Mouse (Mus musculus) liver, adult 2 months (tissue): ENCODE data around the gene F2r. TPM values are rescaled to one million over a fixed set of nuclear protein-coding genes. Genes with fewer than 3 reads are reported as not detected.

Experiments used
- DNase-seq: peaks from one replicate; pipeline ENCODE4 v3.0.0-alpha.2; 2011; ENCODE audit warnings: low read depth, low spot score; ENCODE audit errors: extremely low read depth
- H3K27ac ChIP-seq: fragments of 200-500 bp; replicated peaks from 2 replicates; pipeline ENCODE4 v1.5.1; 2012; ENCODE audit warnings: low read depth, mild to moderate bottlenecking, control low read depth, inconsistent platforms, low read length; ENCODE audit not compliant: insufficient read depth
- H3K27me3 ChIP-seq: fragments of 200-500 bp; 2 replicates; pipeline ENCODE4 v1.6.1; 2012; ENCODE audit warnings: mild to moderate bottlenecking, moderate library complexity, low read length, inconsistent platforms; ENCODE audit not compliant: control insufficient read depth, insufficient read depth
- H3K36me3 ChIP-seq: fragments of 200-500 bp; 2 replicates; pipeline ENCODE4 v1.6.1; 2012; ENCODE audit warnings: low read length, inconsistent platforms; ENCODE audit not compliant: control insufficient read depth, insufficient read depth
- H3K4me1 ChIP-seq: fragments of 200-500 bp; 2 replicates; pipeline ENCODE4 v1.6.1; 2011; ENCODE audit warnings: low read length; ENCODE audit not compliant: control insufficient read depth, insufficient read depth
- H3K4me3 ChIP-seq: fragments of 200-500 bp; 2 replicates; pipeline ENCODE4 v1.5.1; 2011; ENCODE audit warnings: low read depth, mild to moderate bottlenecking, control low read depth, low read length, moderate library complexity; ENCODE audit not compliant: insufficient read depth
- H3K79me2 ChIP-seq: fragments of 200-500 bp; 2 replicates; pipeline ENCODE4 v1.6.1; 2012; ENCODE audit warnings: inconsistent platforms, mild to moderate bottlenecking, low read length, moderate library complexity; ENCODE audit not compliant: control insufficient read depth, insufficient read depth
- H3K9ac ChIP-seq: fragments of 200-500 bp; 2 replicates; pipeline ENCODE4 v1.6.1; 2012; ENCODE audit warnings: low read depth, mild to moderate bottlenecking, control low read depth, inconsistent platforms, low read length
- CTCF ChIP-seq: fragments of 200-500 bp; IDR thresholded peaks from 2 replicates; pipeline ENCODE4 v1.5.1; 2011; ENCODE audit warnings: low read depth, low read length, control low read depth
- POLR2A ChIP-seq: fragments of 200-500 bp; IDR thresholded peaks from 2 replicates; pipeline ENCODE4 v1.6.1; 2011; ENCODE audit warnings: low read length, control low read depth; ENCODE audit not compliant: insufficient read depth; ENCODE audit errors: extremely low read depth
- WGBS: fragments of 180-500 bp; shearing (Covaris S2); methylation state at CpG from one replicate; pipeline ENCODE4 v1.1.7; 2018; 5-methylcytosine and 5-hydroxymethylcytosine counted together
- polyA plus RNA-seq: library from polyadenylated mRNA; depleted of rRNA; stranded (reverse); fragments of >200 nt; gene quantifications from 2 replicates; pipeline ENCODE4 v1.2.3, GENCODE M21; 2012
- total RNA-seq: library from RNA; depleted of rRNA; stranded (reverse); fragments of >200 nt; gene quantifications from 2 replicates; pipeline ENCODE4 v1.2.3, GENCODE M21; 2014

F2r gene
- total and polyA plus RNA-seq, 2 experiments: 7.8 to 10.0 TPM

DNA sequence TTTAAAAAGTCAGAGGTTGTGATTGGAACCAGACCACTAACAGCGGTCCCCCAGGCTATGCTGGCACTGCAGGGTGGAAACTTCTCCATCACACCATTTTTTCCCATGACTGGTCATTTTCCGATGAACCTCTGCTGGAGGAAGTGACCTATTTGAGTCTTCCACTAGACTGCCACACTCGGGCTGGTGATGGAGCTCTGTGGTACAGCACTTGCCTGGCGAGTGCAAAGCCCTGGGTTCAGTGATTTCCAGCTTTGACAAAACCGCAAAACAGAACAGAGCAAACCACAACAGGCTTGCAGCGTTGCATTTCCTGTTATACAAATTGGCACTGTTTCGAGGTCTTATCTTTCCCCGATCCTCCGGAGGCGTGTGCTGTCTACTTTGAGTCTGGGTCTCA lies 25.4 kb downstream of the F2r start:
- WGBS: 73% methylated on average over 10 of the region's 10 CpGs

DNA sequence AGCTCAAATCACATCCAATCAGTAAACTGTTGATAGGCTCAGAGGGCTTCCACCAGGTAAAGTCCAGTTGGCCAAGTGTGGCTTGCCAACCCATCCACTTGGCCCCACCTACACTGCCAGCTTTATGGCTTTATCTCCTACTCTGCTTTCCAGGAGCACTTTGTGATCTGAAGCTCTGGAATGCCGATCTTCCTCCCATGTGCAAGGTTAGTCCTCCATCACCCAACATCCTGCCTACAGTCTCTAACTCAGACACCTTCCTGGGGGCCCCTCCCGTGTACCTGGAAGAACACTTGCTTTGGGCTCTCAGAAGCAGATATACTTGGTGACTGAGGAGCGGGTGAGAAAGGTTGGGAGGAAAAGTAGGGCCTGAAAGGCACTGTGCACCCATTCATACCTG lies 26.7 kb downstream of the F2r start:
- TF ChIP-seq CTCF: no peak
- TF ChIP-seq POLR2A: no peak
- Histone ChIP-seq H3K27me3 (no peaks in the 10 kb centered on the region), H3K4me1 (no peaks in the 10 kb centered on the region), H3K79me2 (no peaks in the 10 kb centered on the region), H3K9ac (no peak overlapping the region), H3K36me3 (no peaks in the 10 kb centered on the region), H3K27ac (no peak overlapping the region), H3K4me3 (no peak overlapping the region)
- 89% methylated on average over 3 of the region's 3 CpGs for WGBS
- no peak for DNase-seq

More for the DNA sequence above, 25.4 kb downstream of the F2r start:
- Histone ChIP-seq H3K9ac (no peak overlapping the region), H3K4me3 (no peak overlapping the region), H3K27me3 (no peaks in the 10 kb centered on the region), H3K79me2 (no peaks in the 10 kb centered on the region), H3K36me3 (no peaks in the 10 kb centered on the region), H3K27ac (no peak overlapping the region), H3K4me1 (no peaks in the 10 kb centered on the region)
- DNase-seq: no peak
- TF ChIP-seq POLR2A (no peak), CTCF (no peak)

DNA sequence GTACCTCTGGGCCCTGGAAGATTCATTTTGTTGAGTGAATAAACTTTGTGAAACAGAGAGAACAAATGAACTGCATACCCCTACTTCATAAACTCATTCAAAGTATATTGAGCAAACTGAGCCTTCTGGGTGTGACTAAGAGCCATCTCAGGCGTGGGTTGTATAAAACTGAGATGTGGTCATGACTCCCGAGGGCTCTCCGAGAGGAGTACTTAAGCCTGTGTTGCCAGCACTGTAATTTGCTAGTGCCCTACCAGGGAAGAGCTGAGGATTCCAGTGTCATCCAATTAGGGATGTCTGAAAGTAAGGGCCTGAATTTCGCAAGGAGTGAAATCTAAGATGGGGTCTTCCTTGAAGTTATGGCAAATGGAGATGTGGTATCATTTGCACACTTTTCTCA lies 30.7 kb downstream of the F2r start:
- Histone ChIP-seq H3K79me2 (no peaks in the 10 kb centered on the region), H3K9ac (no peak overlapping the region), H3K27ac (no peak overlapping the region), H3K4me1 (no peaks in the 10 kb centered on the region), H3K4me3 (no peak overlapping the region), H3K27me3 (no peaks in the 10 kb centered on the region), H3K36me3 (no peaks in the 10 kb centered on the region)
- WGBS: 96% methylated on average over 4 of the region's 4 CpGs
- TF ChIP-seq POLR2A (no peak), CTCF (no peak)
- no peak for DNase-seq

DNA sequence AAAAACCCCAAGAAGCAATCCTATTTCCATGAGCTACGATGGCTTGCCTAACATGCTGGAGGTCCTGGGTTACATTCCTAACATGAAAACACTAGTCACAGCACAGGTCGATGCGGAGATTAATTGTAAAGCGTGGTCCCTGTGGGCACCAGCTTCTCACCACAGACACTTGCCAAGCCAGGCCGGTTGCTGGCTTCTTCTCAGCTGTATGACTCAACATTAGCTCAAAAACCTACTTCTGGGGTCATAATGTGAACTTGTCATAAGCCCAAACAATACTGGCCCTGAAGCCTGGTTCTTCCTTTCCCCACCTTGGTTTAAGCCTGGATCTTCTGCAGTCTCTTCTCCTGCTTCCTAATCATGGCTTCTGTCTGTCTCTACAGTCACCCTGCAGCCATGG lies 33.4 kb downstream of the F2r start:
- DNase-seq: no peak
- Histone ChIP-seq H3K9ac (no peak overlapping the region), H3K27me3 (no peaks in the 10 kb centered on the region), H3K36me3 (no peaks in the 10 kb centered on the region), H3K4me1 (no peaks in the 10 kb centered on the region), H3K79me2 (no peaks in the 10 kb centered on the region), H3K4me3 (no peak overlapping the region), H3K27ac (no peak overlapping the region)
- 82% methylated on average over 5 of the region's 5 CpGs for WGBS
- TF ChIP-seq POLR2A (no peak), CTCF (no peak)

DNA sequence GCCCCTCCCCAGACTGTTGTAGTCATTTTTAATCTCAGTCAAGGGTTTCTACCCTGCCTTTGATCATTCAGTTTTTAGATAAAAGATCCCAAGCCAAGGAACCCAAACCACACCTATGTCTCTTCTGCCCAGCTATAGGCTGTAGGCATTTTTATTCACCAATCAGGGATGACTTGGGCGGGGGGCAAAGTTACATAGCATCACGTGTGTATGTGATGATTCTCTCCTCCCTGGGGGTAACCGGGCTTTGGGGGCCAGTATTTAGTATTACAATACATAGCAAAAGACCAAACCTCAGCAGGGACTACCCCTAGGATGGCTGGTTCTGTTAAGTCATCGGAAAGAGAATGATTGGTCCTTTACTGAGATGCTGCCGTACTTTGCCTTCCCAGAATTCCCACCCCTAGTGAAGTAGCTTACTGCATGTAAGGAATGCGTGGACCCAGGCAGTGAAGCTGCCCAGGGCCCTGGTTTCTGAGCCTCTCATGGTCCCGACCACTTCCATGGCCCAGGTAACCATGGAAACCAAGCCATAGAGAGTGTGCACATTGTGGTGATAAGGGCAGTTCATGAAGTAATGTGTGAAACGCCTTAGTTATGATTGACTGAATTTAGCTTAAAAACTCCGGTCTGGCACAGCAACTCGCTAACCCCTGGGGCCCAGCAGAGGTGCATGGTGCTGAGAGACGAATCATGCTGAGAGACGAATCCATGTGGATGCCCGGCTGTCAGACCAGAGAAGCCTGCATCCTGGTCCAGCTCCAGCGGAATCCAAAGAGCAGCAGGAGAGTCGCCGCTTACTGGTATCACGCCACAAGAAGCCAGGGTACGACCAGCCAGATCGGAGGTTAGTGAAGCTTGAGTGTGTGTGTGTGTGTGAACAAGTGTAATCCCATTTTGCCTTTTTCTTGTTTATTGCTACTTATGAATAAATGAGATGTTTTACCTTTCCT lies 34.8 kb downstream of the F2r start:
- no peak for DNase-seq
- Histone ChIP-seq H3K9ac (no peak overlapping the region), H3K4me1 (no peaks in the 10 kb centered on the region), H3K36me3 (no peaks in the 10 kb centered on the region), H3K79me2 (no peaks in the 10 kb centered on the region), H3K4me3 (no peak overlapping the region), H3K27me3 (no peaks in the 10 kb centered on the region), H3K27ac (no peak overlapping the region)
- WGBS: 81% methylated on average over 19 of the region's 19 CpGs
- no peak for TF ChIP-seq POLR2A
- TF ChIP-seq CTCF: no peak

DNA sequence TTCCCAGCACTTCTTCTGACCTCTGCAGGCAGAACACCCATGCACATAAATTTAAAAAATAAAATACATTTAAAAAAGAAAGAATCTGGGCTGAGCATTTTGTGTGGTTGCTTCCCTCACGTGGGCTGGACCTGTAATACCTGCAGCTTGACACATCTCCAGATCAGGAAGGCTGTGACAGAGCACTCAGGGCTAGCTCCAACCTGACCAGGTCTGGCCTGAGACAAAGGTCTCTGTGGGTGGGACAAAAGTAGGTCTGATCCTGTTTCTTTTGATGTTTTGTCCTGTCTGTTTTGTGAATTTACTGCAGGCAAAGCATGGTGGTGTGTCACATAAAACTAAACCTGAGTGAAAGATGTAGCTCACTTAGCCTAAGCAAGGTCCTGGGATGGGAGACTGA lies 36.4 kb downstream of the F2r start:
- Histone ChIP-seq H3K4me3 (no peak overlapping the region), H3K36me3 (no peaks in the 10 kb centered on the region), H3K79me2 (no peaks in the 10 kb centered on the region), H3K9ac (no peak overlapping the region), H3K4me1 (no peaks in the 10 kb centered on the region), H3K27me3 (no peaks in the 10 kb centered on the region), H3K27ac (no peak overlapping the region)
- 78% methylated on average over 1 of the region's 1 CpGs for WGBS
- TF ChIP-seq CTCF: no peak
- TF ChIP-seq POLR2A: no peak
- no peak for DNase-seq
